In the genomic region with DNA sequence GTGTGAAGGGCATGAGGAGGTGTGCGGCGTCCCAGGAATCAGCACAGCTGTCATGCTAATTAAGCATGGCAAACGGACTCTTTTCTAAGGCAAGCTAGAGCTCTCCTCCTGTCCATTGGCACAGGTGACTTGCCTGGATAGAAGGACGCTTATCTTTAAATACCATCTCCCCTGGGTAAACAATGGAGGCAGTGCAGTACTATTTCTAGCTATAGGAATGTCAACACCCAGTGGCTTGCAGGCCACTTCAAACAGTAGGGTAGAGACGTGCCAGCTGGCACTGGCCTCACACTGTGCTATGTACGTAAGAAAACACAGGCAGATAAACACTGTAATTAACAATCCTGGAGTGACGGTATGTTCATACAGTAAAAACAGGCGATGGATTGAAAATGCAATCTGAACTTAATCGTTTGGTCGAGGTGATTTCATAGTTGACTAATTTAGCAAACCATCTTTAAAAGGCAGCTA, we compare ENCODE assay signal across 8 mouse cellular contexts. TPM values are rescaled to one million over a fixed set of nuclear protein-coding genes. Genes with fewer than 3 reads are reported as not detected.
DNase-seq lines count a peak whose midpoint lies in the region; TF ChIP-seq lines count a peak whose summit lies in the region.
"Had no signal": no experiment of that assay in that cellular context is flagged by ENCODE, and none has a peak within 500 bp of the region (broad histone marks: within the 10 kb centered on the region; RNA-seq: fewer than 3 reads in every experiment).

No protein-coding gene starts in this region.

- peak; percentile 81 for DNase-seq in brain, embryonic 14.5 days (ENCODE audit: low read depth)
- peak; percentile 73 for DNase-seq in cerebellum, adult 8-10 months
- DNase-seq in heart, postnatal 36 days, result peak; percentile 28 to 38
- peak; percentile 70 to 77 for DNase-seq in lung, adult 18-20 months
- DNase-seq in layer of hippocampus, postnatal 36 days, result no peak
- no peak for DNase-seq in frontal cortex, postnatal 10 days (ENCODE audit: low spot score in 2 of 2)
- no peak for DNase-seq in testis, postnatal 14 days (ENCODE audit: low spot score)

- no peak for TF ChIP-seq POLR2A in brain, embryonic 14.5 days (IDR thresholded peaks at IDR 0.05; ENCODE audit: borderline replicate concordance, extremely low read depth, insufficient read depth, insufficient read length, poor library complexity, severe bottlenecking)

- no peak for TF ChIP-seq CTCF in brain, embryonic 14.5 days (IDR thresholded peaks at IDR 0.05; ENCODE audit: borderline replicate concordance, extremely low read depth, insufficient read depth, insufficient read length)

- intact Hi-C loops in heart, postnatal 36 days (cut with DNase I), result no loop called here

RNA-seq across cellular contexts. Expression of gene Nobox, which starts 28.2 kb away (rescaled TPM):
- not detected in 2 replicates for polyA plus RNA-seq in brain, embryonic 14.5 days (2012; rRNA removed)
- not detected for total RNA-seq in heart, postnatal 36 days (2021)
- not detected for total RNA-seq in layer of hippocampus, postnatal 36 days (2021)
- polyA plus RNA-seq: limb, embryonic 12.5 days had no signal

Comparison
In these comparisons a context has a peak if more than half of its experiments do, and no peak if none do; other contexts are left out.
1. DNase-seq: peak in brain, embryonic 14.5 days (single experiment), cerebellum, adult 8-10 months (single experiment), heart, postnatal 36 days (2 of 2) and lung, adult 18-20 months (2 of 2); none in layer of hippocampus, postnatal 36 days (0 of 2), frontal cortex, postnatal 10 days (0 of 2) and testis, postnatal 14 days (single experiment).